Mouse (Mus musculus): ENCODE data around the gene Prps1l3. TPM values are rescaled to one million over a fixed set of nuclear protein-coding genes. Genes with fewer than 3 reads are reported as not detected.

Gene Prps1l3
- total and polyA plus RNA-seq, 3 experiments, result 41.0 to 203 (median 130) TPM

GRCm38 (mm10) chr12:57281155-57282114, 51.2 kb downstream of the Prps1l3 start:
- no peaks in the 10 kb centered on the region for H3K27me3 ChIP-seq (ENCODE audit: insufficient read depth, low read length)
- no peak for ATAC-seq (ENCODE audit: extremely low read depth, insufficient number of reproducible peaks, low FRiP score, poor library complexity, severe bottlenecking)
- H3K36me3 ChIP-seq (replicated peaks), result no peaks in the 10 kb centered on the region
- no peaks in the 10 kb centered on the region for H3K9me3 ChIP-seq (replicated peaks)
- DNase-seq (ENCODE audit: low spot score), result peak; percentile 11
- TF ChIP-seq GATA2 (IDR thresholded peaks at IDR 0.05; ENCODE audit: borderline replicate concordance, low read depth, low read length), result no peak
- no peak for TF ChIP-seq TAL1 (conservative IDR thresholded peaks at IDR 0.05; ENCODE audit: low read depth, low read length)
- no peak for TF ChIP-seq CTCF (IDR thresholded peaks at IDR 0.05; ENCODE audit: low read depth, low read length)
- TF ChIP-seq GATA1 (IDR thresholded peaks at IDR 0.05; ENCODE audit: borderline replicate concordance, low read length), result no peak
- TF ChIP-seq POLR2AphosphoS5 (IDR thresholded peaks at IDR 0.05; ENCODE audit: insufficient replicate concordance, low read depth, low read length), result no peak
- no peaks in the 10 kb centered on the region for H3K4me1 ChIP-seq (ENCODE audit: insufficient read depth, low read depth, low read length)
- H3K4me3 ChIP-seq (ENCODE audit: low read depth, low read length), result no peak overlapping the region

DNA sequence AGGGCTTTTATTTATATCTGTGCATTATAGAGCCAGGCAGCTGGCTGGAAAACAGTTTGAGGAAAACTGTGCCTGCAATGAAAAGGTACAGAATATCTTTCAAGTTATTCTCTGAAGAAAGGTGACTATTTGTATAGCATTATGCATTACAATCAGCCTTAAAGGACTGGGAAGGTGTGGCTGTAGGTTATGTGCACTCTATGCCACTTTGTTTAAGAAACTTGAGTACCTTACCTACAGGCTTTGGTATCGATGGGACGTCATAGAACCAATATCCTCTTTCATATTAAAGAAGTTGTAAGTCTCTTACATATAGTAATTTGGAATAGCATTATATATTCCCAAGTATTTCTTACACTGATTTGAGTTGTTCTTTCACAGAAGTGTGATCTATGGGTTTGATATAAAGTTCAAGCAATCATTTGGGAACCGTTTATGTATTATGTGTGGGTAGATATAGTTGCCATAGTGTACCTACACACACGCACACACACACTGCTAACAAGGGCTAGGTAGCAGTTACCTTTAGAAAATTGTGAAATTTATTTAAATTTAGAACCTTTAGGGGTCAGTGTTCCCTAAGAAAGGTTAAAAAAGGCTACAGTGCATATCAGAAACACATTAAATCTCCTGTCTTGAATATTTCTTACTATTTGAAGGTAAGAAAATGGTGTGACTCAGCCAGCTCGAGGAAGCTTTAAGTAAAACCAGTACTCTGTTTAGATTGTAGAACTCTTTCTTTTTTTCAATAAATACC, 55.3 kb downstream of the Prps1l3 start:
- no peak for ATAC-seq (ENCODE audit: extremely low read depth, insufficient number of reproducible peaks, low FRiP score, poor library complexity, severe bottlenecking)
- Histone ChIP-seq H3K36me3 (replicated peaks) (no peaks in the 10 kb centered on the region), H3K27me3 (ENCODE audit: insufficient read depth, low read length) (no peaks in the 10 kb centered on the region), H3K9me3 (replicated peaks) (no peaks in the 10 kb centered on the region), H3K4me1 (ENCODE audit: insufficient read depth, low read depth, low read length) (no peaks in the 10 kb centered on the region), H3K4me3 (ENCODE audit: low read depth, low read length) (no peak overlapping the region)
- no peak for DNase-seq (ENCODE audit: low spot score)
- no peak for TF ChIP-seq GATA1 (IDR thresholded peaks at IDR 0.05; ENCODE audit: borderline replicate concordance, low read length)
- TF ChIP-seq CTCF (IDR thresholded peaks at IDR 0.05; ENCODE audit: low read depth, low read length), result no peak
- TF ChIP-seq POLR2AphosphoS5 (IDR thresholded peaks at IDR 0.05; ENCODE audit: insufficient replicate concordance, low read depth, low read length), result no peak
- no peak for TF ChIP-seq GATA2 (IDR thresholded peaks at IDR 0.05; ENCODE audit: borderline replicate concordance, low read depth, low read length)
- no peak for TF ChIP-seq TAL1 (conservative IDR thresholded peaks at IDR 0.05; ENCODE audit: low read depth, low read length)

Other genes with a start within 250 kb of the Prps1l3 start
- gene Slc25a21, start 32.9 kb upstream of the Prps1l3 start, total RNA-seq (2014; fragmentation: Nextera tagmentation), result 32.0 and 37.0 TPM in 2 replicates
- 14.6 and 16.2 TPM in 2 replicates for gene Slc25a21, start 32.9 kb upstream of the Prps1l3 start, total RNA-seq (2017)
- gene Slc25a21, start 32.9 kb upstream of the Prps1l3 start, polyA plus RNA-seq (2012), result 9.1 and 9.7 TPM in 2 replicates
- 44.8 and 49.7 TPM in 2 replicates for gene Mipol1, start within 50 bp of the Prps1l3 start, total RNA-seq (2014; fragmentation: Nextera tagmentation)
- 17.4 and 23.7 TPM in 2 replicates for gene Mipol1, start within 50 bp of the Prps1l3 start, total RNA-seq (2017)
- gene Mipol1, start within 50 bp of the Prps1l3 start, polyA plus RNA-seq (2012), result 4.4 and 5.2 TPM in 2 replicates

Data from G1E (cell line).